Mouse (Mus musculus): ENCODE data around the gene Pes1.
"Not testable (repeated sequence)": the region's sequence is repeated elsewhere in the genome, so short reads cannot be mapped to it uniquely, and the experiment has no call there.

Gene Pes1

DNA sequence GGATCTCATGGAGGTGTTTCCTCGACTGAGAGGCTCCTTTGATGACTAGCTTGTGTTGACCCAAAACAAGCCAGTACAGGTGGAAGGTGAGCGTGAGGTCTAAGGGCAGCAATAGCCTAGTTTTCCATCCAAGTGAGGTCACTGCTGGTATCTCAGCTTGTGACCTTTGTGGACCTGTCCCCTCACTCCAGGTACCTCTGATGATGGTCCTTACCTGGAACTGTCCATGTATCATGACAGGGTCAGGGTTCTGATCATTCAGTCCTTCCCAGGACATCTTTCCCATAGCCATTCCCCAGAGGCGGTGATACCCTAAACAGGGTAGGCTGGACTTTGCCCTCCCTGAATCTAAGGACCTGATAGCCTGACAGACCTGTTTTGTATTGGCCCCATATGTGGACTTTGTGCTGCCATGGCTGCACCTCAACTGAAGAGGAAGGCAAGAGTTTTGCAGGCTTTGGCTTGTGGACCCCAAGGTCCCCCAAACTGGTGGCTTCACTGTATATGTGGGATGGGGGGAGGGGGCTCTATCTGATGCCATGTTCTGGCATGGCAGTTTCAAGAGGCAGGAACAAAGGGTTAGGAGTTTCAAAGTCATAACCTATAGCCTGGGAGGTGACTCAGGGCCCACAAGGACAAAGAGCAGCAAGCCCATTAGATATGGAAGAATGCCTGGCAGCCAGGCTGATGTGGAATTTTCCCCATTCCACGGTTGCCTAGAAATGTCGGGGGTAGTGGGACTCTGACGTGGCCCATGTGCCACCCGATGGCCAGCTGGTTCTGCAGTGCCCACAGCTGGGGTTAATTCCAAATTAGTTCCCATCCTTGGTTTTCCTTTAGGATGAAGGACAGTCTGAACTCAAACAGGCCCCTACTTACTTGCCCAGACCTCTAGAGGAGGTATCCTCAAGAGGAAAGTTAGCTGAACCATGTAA is 18.8 kb downstream of the Pes1 start:
- CTCF ChIA-PET: interaction anchor here in 2 of 4 experiments (0.6 to 2.1 kb wide), 7 partner anchors 10 to 151 kb away, joined by 3 to 12 read pairs (median 6); no protein-coding TSS in a partner anchor
- POLR2A ChIA-PET: interaction anchor here (0.6 to 3.4 kb wide), 24 partner anchors 8 to 380 kb away, joined by 3 to 22 read pairs (median 4); partner anchors contain the start of genes Mtfp1 (in 1 of the 4) and Pes1 (in 1 of the 4)

DNA sequence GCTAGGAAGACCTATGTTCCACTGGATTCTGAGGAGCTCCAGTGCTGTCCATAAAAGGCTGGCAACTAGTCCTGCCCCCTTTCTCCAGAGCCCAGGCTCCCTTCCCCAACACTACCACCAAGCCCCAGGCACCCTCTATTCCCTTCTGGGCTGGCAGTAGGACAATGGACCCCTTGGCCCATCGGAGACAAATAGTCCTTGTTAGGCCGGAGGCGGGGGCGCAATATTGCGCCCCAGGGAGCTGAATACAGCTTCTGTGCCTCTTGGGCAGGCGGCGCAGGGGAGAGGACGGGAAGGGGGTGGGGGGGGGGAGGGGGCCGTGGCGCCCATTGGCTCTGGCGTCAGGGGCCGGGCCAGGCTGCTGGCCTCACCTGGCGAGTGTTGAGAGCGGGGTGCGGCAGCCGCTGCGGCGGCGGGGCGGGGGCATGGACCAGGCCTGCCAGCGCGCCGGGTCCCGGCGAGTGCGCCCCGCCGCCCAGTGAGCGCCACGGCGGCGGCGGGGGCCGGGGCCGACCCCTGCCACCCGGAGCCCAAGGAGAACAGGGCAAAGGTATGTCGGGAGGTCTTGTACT is 19.6 kb downstream of the Pes1 start, which contains the start of gene Gal3st1:
Gene Gal3st1 (plus strand): TSS at position 346 of the 572 bp plus-strand sequence.
- CTCF ChIA-PET: interaction anchor here (0.5 to 2.1 kb wide), 16 partner anchors 9 to 307 kb away, joined by 3 to 12 read pairs (median 4); partner anchors contain the start of genes Sec14l2 (in 1 of the 4) and Slc35e4 (in 1 of the 4)
- POLR2A ChIA-PET: interaction anchor here (0.5 to 3.4 kb wide), 24 partner anchors 9 to 659 kb away, joined by 3 to 18 read pairs (median 4); partner anchors contain the start of genes Pes1 (in 2 of the 4), Slc35e4 (in 2 of the 4) and Mtfp1 (in 1 of the 4)

DNA sequence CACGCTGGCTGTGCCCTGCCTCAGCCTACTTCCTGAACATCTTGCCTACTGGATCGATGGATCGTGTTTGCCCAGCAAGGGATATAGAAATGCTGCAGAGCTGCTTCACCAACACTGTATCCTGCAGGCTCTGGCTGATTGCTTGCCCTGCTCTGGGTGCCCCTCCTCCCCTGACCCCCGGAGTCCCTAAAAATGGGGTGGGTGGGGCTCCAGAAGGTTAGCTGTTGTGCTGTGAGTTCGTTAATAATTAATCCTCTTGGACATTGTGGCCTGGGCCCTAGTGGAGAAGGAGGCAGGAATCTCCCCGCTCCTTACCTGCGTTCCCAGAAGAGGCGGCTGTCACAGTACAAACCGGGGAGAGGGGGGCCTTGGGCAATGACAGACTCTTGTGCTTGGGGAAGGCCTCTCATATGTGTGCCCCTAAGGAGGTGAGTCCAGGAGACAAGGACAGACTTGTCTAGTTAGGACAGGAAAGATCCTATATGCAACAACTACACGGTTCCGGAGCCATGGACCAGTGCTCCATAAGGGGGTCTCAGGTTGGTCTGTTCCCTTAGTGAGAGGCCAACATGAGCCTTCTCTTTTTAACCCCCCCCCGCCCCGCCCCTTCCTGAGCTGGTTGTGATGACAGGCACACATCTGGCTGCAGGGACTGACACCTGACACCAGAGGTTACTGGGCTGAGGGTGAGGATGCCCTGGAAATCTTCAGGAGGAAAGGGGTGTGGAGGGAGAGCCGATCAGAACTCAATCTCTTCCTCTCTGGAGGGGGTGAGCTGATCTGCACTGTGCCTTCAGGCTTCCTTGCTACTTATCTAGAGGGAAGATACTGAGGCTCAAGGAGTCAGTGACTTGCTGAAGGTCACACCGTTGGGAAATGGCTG is 20.3 kb downstream of the Pes1 start:
- ChIA-PET CTCF (interaction anchor here (0.5 to 2.1 kb wide), 21 partner anchors 8 to 970 kb away, joined by 3 to 12 read pairs (median 4); partner anchors contain the start of genes Pes1 (in 1 of the 4), Sec14l2 (in 1 of the 4), Sec14l3 (in 1 of the 4) and Slc35e4 (in 1 of the 4)), POLR2A (interaction anchor here (0.5 to 3.4 kb wide), 25 partner anchors 8 to 659 kb away, joined by 3 to 18 read pairs (median 4); partner anchors contain the start of genes Pes1 (in 2 of the 4), Slc35e4 (in 2 of the 4), Dusp18 (in 1 of the 4) and Mtfp1 (in 1 of the 4))

DNA sequence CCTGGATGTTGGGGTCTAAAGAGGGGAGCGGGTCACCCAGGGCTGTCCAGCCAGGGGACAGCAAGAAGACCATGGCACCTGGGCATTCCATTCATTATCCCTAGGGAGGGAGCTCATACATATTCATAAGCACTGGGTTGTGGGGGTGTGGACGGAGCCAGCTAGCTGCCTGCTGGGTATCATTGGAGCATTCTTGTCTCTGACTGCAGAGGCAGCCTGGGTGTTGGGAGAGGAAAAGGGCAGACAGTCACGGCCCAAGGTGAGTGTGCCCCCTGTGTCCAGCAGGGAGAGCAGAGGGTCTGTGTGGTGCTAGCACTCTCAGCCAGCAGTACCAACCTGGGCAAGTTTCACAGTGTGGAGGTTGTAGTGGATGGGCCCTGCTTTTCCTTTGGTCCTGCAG is 26.0 kb downstream of the Pes1 start:
- POLR2A ChIA-PET: interaction anchor here in 3 of 4 experiments (0.7 to 2.0 kb wide), 8 partner anchors 9 to 134 kb away, joined by 3 to 9 read pairs (median 3); partner anchors contain the start of genes Pes1 (in 3 of the 3), 4930556J24Rik (in 1 of the 3) and Sec14l2 (in 1 of the 3)
- CTCF ChIA-PET: interaction anchor here (0.5 to 1.4 kb wide), 6 partner anchors 12 to 271 kb away, joined by 3 to 9 read pairs (median 3); no protein-coding TSS in a partner anchor

DNA sequence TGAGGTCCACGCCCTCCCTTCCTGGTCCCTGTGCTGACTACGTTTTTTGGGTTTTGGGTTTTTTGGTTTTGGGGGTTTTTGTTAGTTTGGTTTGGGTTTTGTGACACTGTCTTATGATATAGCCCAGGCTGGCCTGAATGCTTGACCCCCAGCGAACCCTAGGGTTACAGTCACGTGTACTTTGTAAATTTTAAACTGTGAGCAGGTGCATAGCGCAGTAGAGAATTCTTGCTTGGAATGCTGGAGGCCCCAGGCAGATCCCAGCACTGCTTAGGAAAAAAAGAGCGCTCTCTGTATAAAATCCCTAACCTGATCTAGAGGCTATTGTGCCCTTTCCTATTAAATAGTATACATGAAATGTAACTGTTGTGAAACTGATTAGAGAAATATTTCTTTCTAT is 29.4 kb downstream of the Pes1 start:
- ChIA-PET CTCF (interaction anchor here (1.2 to 1.9 kb wide), 7 partner anchors 9 to 87 kb away, joined by 4 to 13 read pairs (median 6); partner anchors contain the start of genes Gal3st1 (in 1 of the 4) and Slc35e4 (in 1 of the 4)), POLR2A (interaction anchor here in 2 of 4 experiments (0.8 to 1.9 kb wide), 8 partner anchors 9 to 278 kb away, joined by 3 to 17 read pairs (median 4); partner anchors contain the start of gene Gal3st1 (in 2 of the 2))

DNA sequence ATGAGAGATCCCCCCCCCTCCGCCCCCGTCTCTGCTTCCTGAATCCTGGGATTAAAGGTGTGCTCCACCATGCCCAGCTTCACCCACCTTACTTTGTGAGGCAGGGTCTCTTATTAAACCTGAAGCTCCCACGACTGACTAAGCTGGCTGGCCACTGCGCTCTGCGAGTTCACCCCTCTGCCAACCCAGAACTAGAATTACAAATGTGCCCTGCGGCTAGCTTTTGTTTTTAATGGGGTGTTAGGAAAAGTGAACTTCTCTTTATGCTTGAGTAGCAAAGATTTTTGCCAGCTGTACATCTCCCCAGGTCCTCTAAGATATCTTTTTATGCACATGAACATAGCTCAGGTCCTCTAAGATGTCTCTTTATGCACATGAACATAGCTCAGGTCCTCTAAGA is 30.1 kb downstream of the Pes1 start:
- ChIA-PET CTCF (interaction anchor here in 3 of 4 experiments (0.6 to 1.2 kb wide), 3 partner anchors 12 to 196 kb away, joined by 3 to 8 read pairs (median 4); no protein-coding TSS in a partner anchor), POLR2A (interaction anchor here in 2 of 4 experiments (0.6 to 1.0 kb wide), 4 partner anchors 12 to 1001 kb away, joined by 3 to 4 read pairs (median 4); no protein-coding TSS in a partner anchor)

DNA sequence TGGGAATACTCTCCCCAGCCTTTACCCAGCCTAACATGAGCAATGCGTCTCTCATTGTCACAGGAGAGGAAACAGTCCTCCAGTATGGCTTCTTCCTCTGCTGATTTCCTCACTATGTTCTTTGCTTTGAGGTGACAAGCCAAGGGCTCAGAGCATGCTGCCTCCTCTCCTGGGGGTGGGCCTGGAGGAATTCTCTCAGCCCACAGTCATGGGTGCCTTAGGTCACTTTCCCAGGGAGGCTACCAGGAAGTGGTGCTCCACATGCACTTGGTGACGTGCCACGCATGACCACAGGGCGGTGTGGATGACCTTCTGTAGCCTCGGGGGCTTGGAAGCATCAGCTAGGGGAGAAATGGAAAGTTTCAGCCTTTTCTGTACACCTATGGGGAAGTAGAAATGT is 31.7 kb downstream of the Pes1 start:
- ChIA-PET POLR2A (interaction anchor here in 1 of 4 experiments (0.5 kb wide), 1 partner anchor 196 kb away, joined by 3 read pairs; no protein-coding TSS in a partner anchor), CTCF (no interaction called here)

DNA sequence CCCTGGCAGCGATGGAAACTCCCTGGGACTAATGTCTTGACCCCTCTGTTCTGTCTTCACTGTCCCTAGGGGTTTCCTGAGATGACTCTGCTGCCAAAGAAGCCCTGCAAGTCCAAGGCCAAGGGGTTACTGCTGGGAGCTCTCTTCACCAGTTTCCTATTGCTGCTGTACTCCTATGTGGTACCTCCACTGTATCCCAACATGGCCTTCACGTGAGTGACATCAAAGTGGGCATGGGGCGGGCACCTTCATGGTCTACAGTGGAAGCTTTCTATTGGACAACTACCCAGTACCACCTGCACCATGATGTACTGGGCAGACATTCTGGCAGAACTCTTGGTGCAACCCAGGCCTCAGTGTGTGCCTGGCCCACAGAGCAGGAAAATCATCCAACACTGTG is 33.1 kb downstream of the Pes1 start:
- ChIA-PET POLR2A (interaction anchor here in 1 of 4 experiments (1.2 to 2.2 kb wide), 3 partner anchors 10 to 89 kb away, joined by 5 to 8 read pairs (median 7); partner anchors contain the start of gene Pes1), CTCF (interaction anchor here in 1 of 4 experiments (4.2 kb wide), 1 partner anchor 84 kb away, joined by 40 read pairs; no protein-coding TSS in a partner anchor)

DNA sequence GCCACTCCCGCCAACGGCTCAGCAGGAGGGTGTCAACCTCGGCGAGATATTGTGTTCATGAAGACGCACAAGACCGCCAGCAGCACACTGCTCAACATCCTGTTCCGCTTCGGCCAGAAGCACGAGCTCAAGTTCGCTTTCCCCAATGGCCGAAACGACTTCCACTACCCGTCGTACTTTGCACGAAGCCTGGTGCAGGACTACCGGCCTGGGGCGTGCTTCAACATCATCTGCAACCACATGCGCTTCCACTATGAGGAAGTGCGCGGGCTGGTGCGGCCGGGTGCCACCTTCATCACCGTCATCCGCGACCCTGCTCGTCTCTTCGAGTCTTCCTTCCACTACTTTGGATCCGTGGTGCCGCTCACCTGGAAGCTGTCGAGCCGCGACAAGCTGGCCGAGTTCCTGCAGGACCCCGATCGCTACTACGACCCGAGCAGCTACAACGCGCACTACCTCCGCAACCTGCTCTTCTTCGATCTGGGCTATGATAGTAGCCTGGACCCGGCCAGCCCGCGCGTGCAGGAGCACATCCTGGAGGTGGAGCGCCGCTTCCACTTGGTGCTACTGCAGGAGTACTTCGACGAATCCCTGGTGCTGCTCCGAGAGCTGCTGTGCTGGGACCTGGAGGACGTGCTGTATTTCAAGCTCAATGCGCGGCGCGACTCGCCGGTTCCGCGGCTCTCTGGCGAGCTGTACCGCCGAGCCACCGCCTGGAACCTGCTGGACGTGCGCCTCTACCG is 34.4 kb downstream of the Pes1 start:
- POLR2A ChIA-PET: interaction anchor here in 3 of 4 experiments (0.5 to 2.3 kb wide), 24 partner anchors 9 to 682 kb away, joined by 3 to 10 read pairs (median 4); partner anchors contain the start of genes Pes1 (in 3 of the 3), Sec14l2 (in 2 of the 3), Gal3st1 (in 1 of the 3) and Slc35e4 (in 1 of the 3)
- CTCF ChIA-PET: interaction anchor here in 3 of 4 experiments (0.6 to 4.8 kb wide), 18 partner anchors 9 to 326 kb away, joined by 3 to 71 read pairs (median 4); partner anchors contain the start of genes Pes1 (in 1 of the 3) and Rnf215 (in 1 of the 3)

DNA sequence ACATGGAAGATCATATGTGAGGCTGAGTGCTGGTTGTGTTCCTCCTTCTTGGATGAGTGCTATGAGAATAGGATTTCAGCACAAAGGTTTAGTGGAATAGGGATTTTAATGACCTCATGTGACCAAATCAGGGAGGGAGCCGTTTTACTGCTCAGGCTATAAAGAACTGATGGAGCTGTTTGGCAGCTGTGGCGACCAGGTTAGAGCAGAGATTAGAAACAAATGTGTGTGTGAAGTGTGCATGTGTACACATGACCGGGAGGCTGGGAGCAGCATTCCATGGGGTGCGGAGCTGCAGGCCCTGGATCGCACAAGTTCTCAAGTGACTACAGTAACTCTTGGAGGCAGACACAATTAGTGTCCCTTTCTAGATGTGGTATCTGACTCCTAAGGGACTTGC is 35.8 kb downstream of the Pes1 start:
- ChIA-PET CTCF (interaction anchor here in 3 of 4 experiments (0.6 to 4.8 kb wide), 10 partner anchors 15 to 270 kb away, joined by 3 to 71 read pairs (median 5); partner anchors contain the start of genes Pes1 (in 1 of the 3) and Rnf215 (in 1 of the 3)), POLR2A (interaction anchor here in 3 of 4 experiments (0.6 to 2.3 kb wide), 14 partner anchors 8 to 521 kb away, joined by 3 to 10 read pairs (median 4); partner anchors contain the start of genes Pes1 (in 1 of the 3), Sec14l2 (in 1 of the 3), Sec14l4 (in 1 of the 3) and Tbc1d10a (in 1 of the 3))

DNA sequence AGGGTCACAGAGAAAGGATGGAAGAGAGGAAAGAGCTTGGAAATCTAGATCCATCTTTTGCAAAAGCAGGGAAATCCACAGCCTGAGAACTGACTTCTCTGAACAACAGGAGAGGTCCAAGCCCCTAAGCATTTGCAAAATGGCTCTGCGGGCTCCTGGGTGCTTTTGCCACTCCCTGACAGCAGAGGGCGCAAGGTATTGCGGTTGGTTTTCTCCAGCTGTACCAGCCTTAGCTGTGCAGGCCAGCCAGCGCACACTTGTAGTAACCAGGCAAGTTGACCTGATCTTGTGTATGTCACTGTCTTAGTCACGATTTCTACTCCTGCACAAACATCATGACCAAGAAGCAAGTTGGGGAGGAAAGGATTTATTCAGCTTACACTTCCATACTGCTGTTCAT is 37.8 kb downstream of the Pes1 start:
- ChIA-PET POLR2A (interaction anchor here in 2 of 4 experiments (0.8 to 1.2 kb wide), 3 partner anchors 25 to 122 kb away, joined by 3 read pairs; partner anchors contain the start of genes Pes1 (in 1 of the 2) and Sec14l2 (in 1 of the 2)), CTCF (interaction anchor here (0.5 to 4.8 kb wide), 41 partner anchors 9 to 409 kb away, joined by 3 to 71 read pairs (median 4); partner anchors contain the start of genes Sec14l3 (in 2 of the 4), Gal3st1 (in 1 of the 4), Pes1 (in 1 of the 4) and Rnf215 (in 1 of the 4))

DNA sequence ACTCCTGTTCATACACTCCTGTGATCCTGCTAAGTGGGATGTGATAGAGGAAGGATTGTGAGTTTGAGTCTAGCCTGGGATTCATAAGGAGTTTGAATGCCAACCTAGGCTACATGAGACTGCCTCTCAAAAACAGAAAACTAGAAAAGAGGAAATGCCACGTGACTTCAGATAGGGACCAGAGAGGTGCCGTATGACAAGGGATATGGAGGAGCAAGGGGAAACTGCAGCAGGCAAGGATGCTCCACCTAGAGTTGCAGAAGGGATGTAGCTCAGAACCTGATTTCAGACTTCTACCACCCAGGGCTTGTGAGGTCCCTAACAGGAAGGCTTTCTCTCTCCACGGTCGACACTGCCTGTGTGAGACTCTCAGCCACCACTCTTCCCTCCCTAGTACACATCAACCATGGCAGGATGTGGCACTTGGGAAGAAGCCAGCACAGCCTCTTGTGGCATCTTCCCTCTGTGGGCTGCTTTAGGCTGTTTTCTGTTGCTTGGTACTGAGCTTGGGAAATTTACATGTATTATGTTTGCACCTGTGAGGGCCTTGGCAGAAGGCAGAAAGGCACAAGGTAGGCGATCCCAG is 41.5 kb downstream of the Pes1 start:
- CTCF ChIA-PET: interaction anchor here in 3 of 4 experiments (0.8 to 2.5 kb wide), 7 partner anchors 11 to 113 kb away, joined by 3 to 28 read pairs (median 4); no protein-coding TSS in a partner anchor

DNA sequence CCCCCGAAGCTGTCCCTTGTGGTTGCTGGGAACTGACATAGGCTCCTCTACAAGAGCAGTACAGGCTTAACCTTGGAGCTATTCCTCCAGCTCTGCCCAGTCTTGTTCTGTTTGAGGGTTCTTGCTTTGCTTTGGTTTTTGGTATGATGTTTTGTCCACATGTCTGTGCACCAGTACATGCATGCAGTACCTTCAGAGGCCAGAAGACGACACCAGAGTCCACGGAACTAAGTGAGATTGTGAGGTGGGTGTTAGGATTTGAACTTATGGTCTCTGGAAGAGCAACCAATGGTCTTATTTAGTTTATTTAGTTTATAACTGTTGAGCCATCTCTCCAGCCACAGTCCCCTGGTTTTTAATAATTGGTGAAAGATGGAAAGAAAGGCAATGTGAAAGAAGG is 42.7 kb downstream of the Pes1 start:
- ChIA-PET CTCF (interaction anchor here (0.6 to 2.5 kb wide), 9 partner anchors 13 to 112 kb away, joined by 3 to 28 read pairs (median 7); no protein-coding TSS in a partner anchor), POLR2A (interaction anchor here in 2 of 4 experiments (0.6 to 1.9 kb wide), 6 partner anchors 22 to 316 kb away, joined by 3 to 9 read pairs (median 4); partner anchors contain the start of gene Sec14l2 (in 1 of the 2))

More for the DNA sequence above, 41.5 kb downstream of the Pes1 start:
- POLR2A ChIA-PET: no interaction called here

DNA sequence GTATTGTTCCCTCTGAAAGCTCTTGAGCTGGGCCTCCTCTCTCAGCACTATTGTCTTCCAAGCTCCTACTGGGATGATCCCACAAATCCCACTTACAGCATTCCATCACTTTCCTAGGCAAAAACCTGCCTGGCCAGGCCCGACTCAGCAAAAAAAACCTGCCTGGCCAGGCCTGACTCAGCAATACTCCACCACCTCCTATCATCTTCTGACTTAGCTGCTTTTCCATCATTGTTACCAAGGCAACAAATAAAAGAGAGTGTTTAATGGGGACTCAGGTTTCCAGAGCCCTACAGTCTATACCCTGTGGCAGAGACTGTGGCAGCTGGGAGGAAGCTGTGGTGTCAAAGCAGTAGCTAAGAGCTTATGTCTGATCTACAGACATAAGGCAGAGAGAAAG is 48.8 kb downstream of the Pes1 start:
- ChIA-PET POLR2A (interaction anchor here in 2 of 4 experiments (0.5 to 0.6 kb wide), 4 partner anchors 11 to 619 kb away, joined by 3 read pairs; partner anchors contain the start of genes Gal3st1 (in 1 of the 2) and Rnf215 (in 1 of the 2)), CTCF (interaction anchor here in 3 of 4 experiments (0.6 to 1.2 kb wide), 3 partner anchors 11 to 68 kb away, joined by 3 to 4 read pairs (median 4); no protein-coding TSS in a partner anchor)

DNA sequence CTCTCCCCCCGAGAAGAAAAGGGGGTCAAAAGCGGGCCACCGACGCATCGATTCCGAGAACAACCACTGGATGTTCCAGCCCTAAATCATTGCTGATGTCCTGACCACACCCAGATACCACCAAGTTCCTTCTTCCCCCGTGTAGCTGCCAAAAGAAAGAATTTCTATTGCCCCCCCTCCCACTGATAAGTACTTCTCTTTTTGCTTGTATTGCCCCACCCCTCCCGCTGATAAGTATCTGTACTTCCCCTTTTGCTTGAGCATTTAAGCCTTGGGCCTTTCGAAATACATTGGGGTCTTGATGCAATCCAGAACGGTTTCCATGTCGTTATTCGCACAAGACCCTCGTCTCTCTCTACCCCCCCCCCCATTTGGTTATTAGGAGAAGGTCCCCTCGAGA is 52.0 kb downstream of the Pes1 start:
- POLR2A ChIA-PET: interaction anchor here in 1 of 4 experiments (0.6 kb wide), 1 partner anchor 808 kb away, joined by 6 read pairs; no protein-coding TSS in a partner anchor
- CTCF ChIA-PET: not testable (repeated sequence)

Data from embryonic stem cell, embryonic (primary cell).